Mouse (Mus musculus): ENCODE data around the gene Sclt1.

Sclt1 gene

GRCm38 (mm10) chr3:41585548-41585947, 156.8 kb downstream of the Sclt1 start:
- DNase-seq = no peak

- DNase-seq = no peak
These were observed 158.7 kb downstream of the Sclt1 start for GRCm38 (mm10) chr3:41583621-41584020.

GRCm38 (mm10) chr3:41583092-41583491, 159.2 kb downstream of the Sclt1 start:
- DNase-seq = no peak

- DNase-seq = no peak
These were observed 160.1 kb downstream of the Sclt1 start for GRCm38 (mm10) chr3:41582256-41582655.

- DNase-seq = peak; percentile 81
These were observed 160.9 kb downstream of the Sclt1 start for GRCm38 (mm10) chr3:41581436-41581835.

GRCm38 (mm10) chr3:41580401-41581323, 161.7 kb downstream of the Sclt1 start:
- peak; percentile 50 for DNase-seq

- no peak for DNase-seq
These were observed 162.4 kb downstream of the Sclt1 start for GRCm38 (mm10) chr3:41579873-41580272.

- no peak for DNase-seq
These were observed 165.1 kb downstream of the Sclt1 start for GRCm38 (mm10) chr3:41577240-41577639.
